Mouse (Mus musculus) heart, embryonic 16.5 days (tissue): ENCODE measurements at regions not wholly inside any gene's neighbourhood (a gene's known extent, or its start where the extent isn't known, plus 50 kb on each side); places are given as distances from the start of the nearest gene placed in this dataset. TPM values are rescaled to one million over a fixed set of nuclear protein-coding genes. Genes with fewer than 3 reads are reported as not detected.

Source experiments
- ATAC-seq: fragments of 200-750 bp; cut with Nextera tagmentation; replicated peaks from 2 replicates; pipeline ENCODE4 v1.8.0; 2017; ENCODE audit warnings: moderate number of reproducible peaks; ENCODE audit not compliant: insufficient read depth, low FRiP score; ENCODE audit errors: extremely low read depth
- H3K27ac ChIP-seq: fragments of 300-500 bp; sonication (generic); 2 replicates; pipeline ENCODE4 v1.5.1; 2014; ENCODE audit warnings: mild to moderate bottlenecking, low read length, control low read depth, moderate library complexity
- H3K27me3 ChIP-seq: fragments of 300-500 bp; sonication (generic); 2 replicates; pipeline ENCODE4 v1.6.1; 2014; ENCODE audit warnings: low read length, mixed read lengths; ENCODE audit not compliant: control insufficient read depth, insufficient read depth
- H3K36me3 ChIP-seq: fragments of 300-500 bp; sonication (generic); 2 replicates; pipeline ENCODE4 v1.6.1; 2014; ENCODE audit not compliant: control insufficient read depth, insufficient read depth
- H3K4me1 ChIP-seq: fragments of 300-500 bp; sonication (generic); 2 replicates; pipeline ENCODE4 v1.6.1; 2014; ENCODE audit warnings: low read length, mixed read lengths; ENCODE audit not compliant: control insufficient read depth, insufficient read depth
- H3K4me2 ChIP-seq: fragments of 300-500 bp; sonication (generic); 2 replicates; pipeline ENCODE4 v1.6.1; 2014; ENCODE audit warnings: low read depth, mild to moderate bottlenecking, control low read depth, low read length
- H3K4me3 ChIP-seq: fragments of 300-500 bp; sonication (generic); 2 replicates; pipeline ENCODE4 v1.5.1; 2014; ENCODE audit warnings: mild to moderate bottlenecking, control low read depth, low read length
- H3K9ac ChIP-seq: fragments of 300-500 bp; sonication (generic); 2 replicates; pipeline ENCODE4 v1.6.1; 2014; ENCODE audit warnings: low read length, control low read depth
- H3K9me3 ChIP-seq: fragments of 300-500 bp; sonication (generic); replicated peaks from 2 replicates; pipeline ENCODE4 v1.6.1; 2016; ENCODE audit warnings: low read length; ENCODE audit not compliant: control insufficient read depth
- WGBS: fragments of 180-500 bp; shearing (Covaris S2); extraction: QIAGEN DNeasy Blood & Tissue Kit; methylation state at CpG from one replicate; pipeline ENCODE4 v1.1.7; 2014; 5-methylcytosine and 5-hydroxymethylcytosine counted together
- microRNA-seq: library from miRNA; unstranded; fragments of <30 nt; microRNA quantifications from one replicate; pipeline ENCODE4, GENCODE M21; 2017

DNA sequence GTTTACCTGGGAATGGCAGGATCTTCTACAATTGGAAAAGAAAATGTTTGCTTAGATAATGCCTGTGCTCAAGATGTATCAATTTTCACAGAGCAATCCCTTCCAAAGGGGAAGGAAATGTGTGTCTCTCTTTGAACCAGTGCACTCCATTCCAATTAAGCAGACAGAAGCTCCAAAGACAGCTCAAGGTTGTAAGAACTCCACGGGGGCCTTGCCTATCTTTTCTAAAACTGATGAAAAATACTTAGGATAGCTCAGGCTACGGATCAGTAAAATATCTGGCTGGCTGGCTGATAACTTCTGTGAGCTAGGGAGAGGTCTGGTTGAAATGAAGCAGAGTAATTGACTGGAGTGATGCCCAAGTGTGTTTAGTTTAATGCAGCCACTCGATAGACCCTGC, 138.6 kb upstream of the Steap4 start:
- WGBS: 46% methylated on average over 3 of the region's 3 CpGs
- H3K9me3 ChIP-seq: no peaks in the 10 kb centered on the region
- no peaks in the 10 kb centered on the region for H3K27me3 ChIP-seq
- no peak for ATAC-seq
- H3K4me2 ChIP-seq: no peak overlapping the region
- no peak overlapping the region for H3K27ac ChIP-seq
- no peak overlapping the region for H3K9ac ChIP-seq
- no peaks in the 10 kb centered on the region for H3K36me3 ChIP-seq
- H3K4me3 ChIP-seq: no peak overlapping the region
- no peaks in the 10 kb centered on the region for H3K4me1 ChIP-seq

DNA sequence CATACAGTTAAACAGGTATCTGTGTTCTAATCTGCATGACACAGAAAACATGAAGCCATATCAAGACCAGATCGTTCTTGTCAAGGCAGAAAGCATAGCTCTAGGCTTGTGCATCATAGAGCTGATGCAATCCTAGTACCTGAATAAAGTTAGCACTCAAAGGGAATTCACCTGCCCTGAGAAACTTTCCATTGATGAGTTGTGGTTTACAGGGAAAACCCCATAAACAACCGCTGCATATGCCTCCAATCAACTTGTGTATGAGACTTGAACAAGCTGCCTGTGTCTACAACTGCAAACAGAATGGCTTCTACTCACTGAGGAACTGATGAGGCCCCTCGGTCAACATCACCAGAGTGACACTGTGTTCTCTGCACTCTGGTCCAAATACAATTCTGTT, 130.6 kb upstream of the Steap4 start:
- H3K36me3 ChIP-seq: no peaks in the 10 kb centered on the region
- no peak overlapping the region for H3K9ac ChIP-seq
- no peaks in the 10 kb centered on the region for H3K4me1 ChIP-seq
- ATAC-seq: no peak
- H3K27me3 ChIP-seq: no peaks in the 10 kb centered on the region
- WGBS: 60% methylated on average over 3 of the region's 3 CpGs
- H3K4me3 ChIP-seq: no peak overlapping the region
- no peak overlapping the region for H3K4me2 ChIP-seq
- H3K27ac ChIP-seq: no peak overlapping the region
- no peaks in the 10 kb centered on the region for H3K9me3 ChIP-seq

DNA sequence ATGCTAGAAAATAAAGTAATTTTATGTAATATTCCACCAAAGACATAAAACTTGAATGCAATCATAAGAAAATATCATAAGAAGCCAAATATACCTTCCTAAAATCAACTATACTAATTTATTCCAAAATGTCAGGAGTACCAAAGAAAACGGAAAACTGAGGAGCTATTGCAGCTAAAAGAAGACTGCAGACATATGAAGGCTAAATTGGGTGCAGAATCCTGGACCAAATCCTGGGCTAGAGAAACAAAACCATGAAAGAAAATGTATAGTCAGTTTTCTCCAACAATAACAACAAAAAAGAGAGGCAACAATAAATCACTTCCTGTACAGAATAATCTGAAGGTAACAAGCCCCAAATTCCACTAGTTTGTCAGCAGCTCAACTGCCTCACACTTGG, 126.4 kb upstream of the Steap4 start:
- no peak overlapping the region for H3K4me2 ChIP-seq
- whole genome bisulfite sequencing: 91% methylated on average over 1 of the region's 1 CpGs
- H3K27ac ChIP-seq: no peak overlapping the region
- no peaks in the 10 kb centered on the region for H3K9me3 ChIP-seq
- H3K4me3 ChIP-seq: no peak overlapping the region
- no peaks in the 10 kb centered on the region for H3K4me1 ChIP-seq
- no peaks in the 10 kb centered on the region for H3K27me3 ChIP-seq
- no peak overlapping the region for H3K9ac ChIP-seq
- no peaks in the 10 kb centered on the region for H3K36me3 ChIP-seq
- ATAC-seq: no peak

DNA sequence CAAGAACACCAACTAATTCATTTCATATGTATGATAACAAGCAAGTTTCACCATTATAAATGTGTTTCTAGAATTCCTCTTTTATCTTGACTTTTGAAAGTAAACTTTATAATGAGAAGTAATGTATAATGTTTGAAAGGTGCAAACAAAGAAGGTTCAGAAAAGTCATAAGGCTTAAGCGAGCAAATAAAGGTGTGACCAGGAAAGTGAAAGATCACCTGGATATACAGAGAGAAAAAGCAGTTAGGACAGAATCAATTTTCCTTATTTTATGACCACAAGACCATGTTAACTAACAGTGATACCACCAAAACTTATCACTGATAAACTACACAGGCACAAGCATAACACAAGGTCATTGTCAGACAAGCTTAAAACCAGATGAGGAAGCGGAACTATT, 97.2 kb upstream of the Steap4 start:
- WGBS: 58% methylated on average over 2 of the region's 2 CpGs
- Histone ChIP-seq H3K27ac (no peak overlapping the region), H3K4me2 (no peak overlapping the region), H3K4me3 (no peak overlapping the region), H3K9ac (no peak overlapping the region), H3K4me1 (no peaks in the 10 kb centered on the region), H3K36me3 (no peaks in the 10 kb centered on the region), H3K27me3 (no peaks in the 10 kb centered on the region), H3K9me3 (no peaks in the 10 kb centered on the region)
- no peak for ATAC-seq

DNA sequence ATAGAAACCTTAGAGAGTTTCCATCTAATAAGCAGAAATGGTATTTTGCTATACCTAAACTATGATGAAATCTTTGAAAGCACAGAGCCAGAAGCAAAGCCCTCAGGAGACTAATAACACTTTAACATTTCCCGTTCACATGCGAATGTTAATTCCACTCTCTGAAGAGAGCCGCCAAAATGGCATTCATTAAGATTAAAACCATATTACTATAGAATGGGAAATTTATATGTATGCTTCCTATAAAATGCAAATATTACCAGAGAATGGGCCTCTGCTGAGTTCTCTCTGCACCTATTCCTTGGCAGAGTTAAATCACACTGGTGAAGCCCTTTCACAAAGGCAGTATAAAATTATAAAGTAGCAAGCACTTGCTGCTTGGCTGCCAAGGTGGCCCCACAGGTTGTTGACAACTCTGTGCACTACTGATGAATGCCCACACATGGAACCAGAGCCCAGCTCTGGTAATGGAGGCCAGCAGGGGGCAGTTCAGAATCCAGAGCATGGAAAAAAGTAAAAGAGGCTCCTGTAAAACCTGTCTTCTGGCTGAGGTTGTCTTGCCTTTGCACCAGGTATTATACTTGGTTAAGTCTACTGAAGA, 94.1 kb upstream of the Steap4 start:
- Histone ChIP-seq H3K9ac (no peak overlapping the region), H3K36me3 (no peaks in the 10 kb centered on the region), H3K4me3 (no peak overlapping the region), H3K27me3 (no peaks in the 10 kb centered on the region), H3K4me1 (no peaks in the 10 kb centered on the region), H3K9me3 (no peaks in the 10 kb centered on the region), H3K27ac (no peak overlapping the region), H3K4me2 (no peak overlapping the region)
- ATAC-seq: no peak
- WGBS: 80% methylated on average over 3 of the region's 3 CpGs

DNA sequence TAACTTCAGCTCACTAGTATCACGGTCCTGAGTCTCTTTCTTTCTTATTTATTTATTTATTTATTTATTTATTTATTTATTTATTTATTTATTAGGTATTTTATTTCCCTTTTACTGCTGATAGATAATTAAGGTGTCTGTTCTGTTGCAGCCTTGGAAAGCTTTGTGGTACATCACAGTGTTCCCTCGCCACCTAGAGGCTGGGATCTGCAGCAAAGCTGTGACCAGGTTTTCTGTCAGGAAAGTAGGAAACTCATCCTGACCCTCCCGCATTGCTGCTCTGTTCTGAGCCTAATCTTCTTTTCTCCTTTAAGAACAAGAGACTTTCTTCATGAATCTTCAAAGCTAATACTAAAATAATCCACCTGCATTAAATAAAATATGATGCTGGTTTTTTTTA, 60.7 kb upstream of the Steap4 start:
- H3K4me1 ChIP-seq: no peaks in the 10 kb centered on the region
- no peak overlapping the region for H3K9ac ChIP-seq
- WGBS: 64% methylated on average over 3 of the region's 3 CpGs
- H3K27me3 ChIP-seq: no peaks in the 10 kb centered on the region
- no peak overlapping the region for H3K4me3 ChIP-seq
- no peak overlapping the region for H3K27ac ChIP-seq
- no peaks in the 10 kb centered on the region for H3K9me3 ChIP-seq
- no peaks in the 10 kb centered on the region for H3K36me3 ChIP-seq
- no peak overlapping the region for H3K4me2 ChIP-seq
- no peak for ATAC-seq

Small RNA genes lying in the stretch of these regions (microRNA-seq; reads per million reads assigned to microRNA genes)
- not detected for gene Gm22196
